Mouse (Mus musculus): ENCODE results near the gene Pin4. TPM values are rescaled to one million over a fixed set of nuclear protein-coding genes. Genes with fewer than 3 reads are reported as not detected.
A peak's percentile ranks its signal among the peaks of the same experiment; 100 is the strongest.

Pin4 gene
- 1.1 TPM in 1 of 2 replicates, not detected in the other for polyA plus RNA-seq (2012; rRNA removed)

DNA sequence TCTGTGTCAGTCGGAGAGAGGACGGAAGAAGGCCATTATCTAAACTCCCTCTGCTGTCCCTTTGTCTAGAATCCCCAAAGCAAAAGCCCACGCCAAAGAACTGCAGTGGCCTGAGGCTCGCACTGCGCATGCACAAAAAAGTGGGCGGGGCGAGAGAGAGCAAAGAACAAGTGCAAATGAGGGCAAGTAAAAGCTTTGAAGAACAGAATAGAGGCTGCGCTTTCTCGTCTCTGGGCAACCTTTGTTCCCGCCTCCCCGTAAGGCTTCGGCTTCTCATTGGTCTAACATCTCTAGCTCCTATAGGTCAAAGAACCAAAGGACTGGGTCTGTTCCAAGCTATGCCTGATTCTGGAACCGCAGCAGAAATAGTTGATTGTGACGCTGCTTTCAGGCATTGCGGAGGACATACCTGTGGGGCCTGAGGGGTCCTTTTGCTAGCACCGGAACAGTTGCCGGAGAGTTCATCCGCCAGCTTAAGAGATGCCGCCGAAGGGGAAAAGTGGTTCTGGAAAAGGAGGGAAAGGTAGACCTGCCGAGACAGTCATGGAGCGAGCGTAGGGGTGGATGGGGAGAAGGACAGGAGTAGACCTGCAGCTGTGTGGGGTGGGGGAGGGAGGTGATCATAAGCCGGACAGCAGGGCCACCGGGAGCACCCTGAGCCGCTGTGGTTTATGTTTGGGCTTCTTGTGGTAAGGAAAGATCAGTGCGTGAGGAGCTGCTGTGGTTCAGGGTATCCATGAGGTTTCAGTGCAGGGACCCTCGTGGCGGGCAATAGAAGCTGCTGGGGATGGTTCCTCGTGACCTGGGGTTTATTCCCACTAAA, at the start of gene Pin4:
TSS of gene Pin4 (plus strand) at position 406 of the 823 bp plus-strand sequence.
- TF ChIP-seq POLR2A (IDR thresholded peaks at IDR 0.05; ENCODE audit: low read depth, low read length) (peak; percentile 42; the same call in 1 of the 2 replicates), CTCF (IDR thresholded peaks at IDR 0.05; ENCODE audit: extremely low read depth, insufficient read length, insufficient replicate concordance, low read depth, low read length) (no peak)
- WGBS = 10% methylated on average over 30 of the region's 30 CpGs
- Histone ChIP-seq H3K27me3 (ENCODE audit: control insufficient read depth, insufficient read depth, low read length) (no peaks in the 10 kb centered on the region), H3K4me1 (ENCODE audit: control insufficient read depth, insufficient read depth, insufficient read length, low read length) (peaks cover 3% of the 10 kb centered on the region; the same call in 1 of the 2 replicates), H3K36me3 (ENCODE audit: control insufficient read depth, insufficient read depth, low read length) (peaks cover 3% of the 10 kb centered on the region), H3K27ac (ENCODE audit: insufficient read depth, low read depth, low read length) (peak within 1 kb of the TSS; percentile 78), H3K4me3 (ENCODE audit: low read depth, low read length) (peak within 1 kb of the TSS; percentile 100)

- Histone ChIP-seq H3K4me1 (ENCODE audit: control insufficient read depth, insufficient read depth, insufficient read length, low read length) (0 out of 2 replicates have a peak, but pooled peaks cover 1% of the 10 kb centered on the region), H3K36me3 (ENCODE audit: control insufficient read depth, insufficient read depth, low read length) (no peaks in the 10 kb centered on the region), H3K27me3 (ENCODE audit: control insufficient read depth, insufficient read depth, low read length) (no peaks in the 10 kb centered on the region; the same call in 1 of the 2 replicates), H3K27ac (ENCODE audit: insufficient read depth, low read depth, low read length) (no peak within 1 kb of the TSS), H3K4me3 (ENCODE audit: low read depth, low read length) (peak within 1 kb of the TSS; percentile 67)
- WGBS = 16% methylated on average over 61 of the region's 61 CpGs
- TF ChIP-seq CTCF (IDR thresholded peaks at IDR 0.05; ENCODE audit: extremely low read depth, insufficient read length, insufficient replicate concordance, low read depth, low read length) = no peak
- no peak for TF ChIP-seq POLR2A (IDR thresholded peaks at IDR 0.05; ENCODE audit: low read depth, low read length)
Observed at GRCm38 (mm10) chrX:102070591-102071471, 48.4 kb upstream of the Pin4 start, which contains the start of gene Rtl5. Gene Rtl5, minus strand, starts transcription at chrX:102071304.

DNA sequence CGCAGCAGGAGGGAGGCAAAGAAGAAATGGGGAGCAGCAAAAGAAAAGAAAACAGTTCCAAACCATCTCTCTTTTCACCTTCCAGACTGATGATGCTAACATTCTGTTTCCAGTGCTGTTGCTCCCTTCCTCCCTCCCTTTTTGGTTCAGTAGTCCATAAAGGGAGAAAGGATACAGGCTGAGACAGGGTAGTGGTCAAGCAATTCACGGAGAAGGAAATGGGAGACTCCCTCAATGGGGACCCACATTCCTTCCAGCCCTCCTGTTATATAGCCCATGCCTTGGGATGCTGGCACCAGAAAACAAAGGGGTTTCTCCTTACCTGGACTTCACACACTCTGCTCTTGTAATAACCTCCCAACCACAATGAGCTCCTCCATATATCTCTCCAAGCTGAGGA, 47.7 kb upstream of the Pin4 start:
- Histone ChIP-seq H3K4me3 (ENCODE audit: low read depth, low read length) (peak overlapping the region; percentile 67), H3K27ac (ENCODE audit: insufficient read depth, low read depth, low read length) (no peak overlapping the region), H3K27me3 (ENCODE audit: control insufficient read depth, insufficient read depth, low read length) (no peaks in the 10 kb centered on the region; the same call in 1 of the 2 replicates), H3K4me1 (ENCODE audit: control insufficient read depth, insufficient read depth, insufficient read length, low read length) (0 out of 2 replicates have a peak, but pooled peaks cover 1% of the 10 kb centered on the region), H3K36me3 (ENCODE audit: control insufficient read depth, insufficient read depth, low read length) (no peaks in the 10 kb centered on the region)
- TF ChIP-seq CTCF (IDR thresholded peaks at IDR 0.05; ENCODE audit: extremely low read depth, insufficient read length, insufficient replicate concordance, low read depth, low read length) = no peak
- TF ChIP-seq POLR2A (IDR thresholded peaks at IDR 0.05; ENCODE audit: low read depth, low read length) = no peak
- 31% methylated on average over 2 of the region's 2 CpGs for WGBS

- H3K27ac ChIP-seq (ENCODE audit: insufficient read depth, low read depth, low read length) = no peak overlapping the region
- H3K36me3 ChIP-seq (ENCODE audit: control insufficient read depth, insufficient read depth, low read length) = no peaks in the 10 kb centered on the region
- H3K27me3 ChIP-seq (ENCODE audit: control insufficient read depth, insufficient read depth, low read length) = no peaks in the 10 kb centered on the region; the same call in 1 of the 2 replicates
- 88% methylated on average over 14 of the region's 14 CpGs for WGBS
- 0 out of 2 replicates have a peak, but pooled peaks cover 1% of the 10 kb centered on the region for H3K4me1 ChIP-seq (ENCODE audit: control insufficient read depth, insufficient read depth, insufficient read length, low read length)
- no peak overlapping the region for H3K4me3 ChIP-seq (ENCODE audit: low read depth, low read length)
- TF ChIP-seq CTCF (IDR thresholded peaks at IDR 0.05; ENCODE audit: extremely low read depth, insufficient read length, insufficient replicate concordance, low read depth, low read length) (no peak), POLR2A (IDR thresholded peaks at IDR 0.05; ENCODE audit: low read depth, low read length) (no peak)
Observed at GRCm38 (mm10) chrX:102073605-102074325, 45.5 kb upstream of the Pin4 start.

DNA sequence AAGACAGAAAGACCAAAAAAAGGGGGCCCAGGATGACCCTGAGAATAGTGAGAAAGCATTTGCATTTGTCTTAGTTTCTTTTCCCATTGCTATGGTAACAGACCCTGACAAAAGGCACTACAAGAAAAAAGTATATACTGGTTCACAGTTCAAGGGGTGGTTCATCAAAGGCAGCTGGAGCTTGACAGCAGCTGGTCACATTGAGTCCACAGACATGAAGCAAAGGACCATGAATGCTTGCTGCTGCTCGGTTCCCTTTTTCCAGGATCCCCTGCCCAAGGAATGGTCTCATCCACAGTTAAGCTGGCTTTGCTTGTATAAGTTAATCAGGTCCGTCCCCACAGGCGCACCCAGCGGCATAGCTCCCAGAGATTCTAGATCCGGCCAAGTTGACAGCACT, 44.8 kb upstream of the Pin4 start:
- no peaks in the 10 kb centered on the region for H3K36me3 ChIP-seq (ENCODE audit: control insufficient read depth, insufficient read depth, low read length)
- no peak overlapping the region for H3K27ac ChIP-seq (ENCODE audit: insufficient read depth, low read depth, low read length)
- 81% methylated on average over 5 of the region's 5 CpGs for WGBS

DNA sequence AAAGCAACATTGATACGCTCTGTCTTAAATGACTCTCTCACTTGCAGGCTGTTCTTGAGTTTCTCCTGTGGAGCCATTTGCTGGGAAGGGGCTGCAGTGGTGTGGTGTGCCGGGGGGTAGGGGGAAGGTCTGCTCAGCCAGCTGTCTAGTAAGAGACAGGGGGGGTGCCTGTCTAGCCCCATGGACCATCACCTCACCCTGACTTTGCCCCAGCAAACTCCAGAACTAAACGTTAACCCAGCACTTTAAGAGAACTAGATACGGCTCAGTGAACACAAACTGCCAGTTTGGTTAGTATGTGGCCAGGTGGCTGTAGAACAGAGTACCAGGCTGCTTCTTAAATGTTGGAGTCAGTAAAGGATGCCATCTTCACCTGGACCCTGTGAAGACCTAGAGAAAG, 44.1 kb upstream of the Pin4 start:
- no peak overlapping the region for H3K4me3 ChIP-seq (ENCODE audit: low read depth, low read length)
- no peaks in the 10 kb centered on the region for H3K36me3 ChIP-seq (ENCODE audit: control insufficient read depth, insufficient read depth, low read length)
- 0 out of 2 replicates have a peak, but pooled peaks cover 1% of the 10 kb centered on the region for H3K4me1 ChIP-seq (ENCODE audit: control insufficient read depth, insufficient read depth, insufficient read length, low read length)
- 68% methylated on average over 4 of the region's 4 CpGs for WGBS
- TF ChIP-seq POLR2A (IDR thresholded peaks at IDR 0.05; ENCODE audit: low read depth, low read length) = no peak
- no peak for TF ChIP-seq CTCF (IDR thresholded peaks at IDR 0.05; ENCODE audit: extremely low read depth, insufficient read length, insufficient replicate concordance, low read depth, low read length)
- H3K27ac ChIP-seq (ENCODE audit: insufficient read depth, low read depth, low read length) = no peak overlapping the region
- no peaks in the 10 kb centered on the region; the same call in 1 of the 2 replicates for H3K27me3 ChIP-seq (ENCODE audit: control insufficient read depth, insufficient read depth, low read length)

More for the DNA sequence above, 44.8 kb upstream of the Pin4 start:
- TF ChIP-seq POLR2A (IDR thresholded peaks at IDR 0.05; ENCODE audit: low read depth, low read length) (no peak), CTCF (IDR thresholded peaks at IDR 0.05; ENCODE audit: extremely low read depth, insufficient read length, insufficient replicate concordance, low read depth, low read length) (no peak)
- H3K27me3 ChIP-seq (ENCODE audit: control insufficient read depth, insufficient read depth, low read length) = no peaks in the 10 kb centered on the region; the same call in 1 of the 2 replicates
- no peak overlapping the region for H3K4me3 ChIP-seq (ENCODE audit: low read depth, low read length)
- 0 out of 2 replicates have a peak, but pooled peaks cover 1% of the 10 kb centered on the region for H3K4me1 ChIP-seq (ENCODE audit: control insufficient read depth, insufficient read depth, insufficient read length, low read length)

Measured in small intestine, adult 2 months (tissue).